Mouse (Mus musculus) adipocyte (in vitro differentiated cells): ENCODE results near the gene Kpna1.
"Not testable (repeated sequence)": the region's sequence is repeated elsewhere in the genome, so short reads cannot be mapped to it uniquely, and the experiment has no call there.

Source experiments
- DNase-seq: peaks from one replicate; pipeline ENCODE4 v3.0.0-alpha.2; 2016; ENCODE audit warnings: low spot score

The Kpna1 gene

GRCm38 (mm10) chr16:35992391-35992790 lies 13.8 kb downstream of the Kpna1 start:
- DNase-seq: no peak

GRCm38 (mm10) chr16:35993316-35993715 lies 14.8 kb downstream of the Kpna1 start:
- no peak for DNase-seq

- DNase-seq: not testable (repeated sequence)
Measured at GRCm38 (mm10) chr16:35998852-35999251, 20.3 kb downstream of the Kpna1 start.

DNA sequence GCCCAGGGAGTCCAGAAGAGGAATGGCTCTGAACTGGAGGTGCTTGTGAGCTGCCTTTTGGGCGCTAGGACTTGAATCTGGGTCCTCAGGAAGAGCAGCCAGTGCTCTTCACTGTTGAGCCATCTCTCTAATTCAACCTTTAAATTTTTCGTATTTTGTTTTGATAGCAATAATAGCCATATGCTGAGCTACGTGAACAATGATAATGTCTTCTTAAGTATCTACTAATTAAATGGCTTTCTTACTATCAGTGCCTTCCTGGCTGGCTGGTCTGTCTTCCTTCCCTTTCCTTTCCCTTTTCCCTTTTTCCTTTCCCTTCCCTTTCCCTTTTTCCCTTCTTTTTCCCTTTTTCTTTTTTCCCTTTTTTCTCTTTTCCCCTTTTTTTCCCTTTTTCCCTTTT lies 29.8 kb downstream of the Kpna1 start:
- DNase-seq: no peak

GRCm38 (mm10) chr16:36016335-36016734 lies 37.8 kb downstream of the Kpna1 start:
- DNase-seq: no peak

GRCm38 (mm10) chr16:36028120-36028519 lies 49.6 kb downstream of the Kpna1 start:
- not testable (repeated sequence) for DNase-seq

GRCm38 (mm10) chr16:36040640-36041624 lies 62.4 kb downstream of the Kpna1 start, which contains the start of gene Wdr5b:
Wdr5b (plus strand) TSS chr16:36041190.
- peak; percentile 100 for DNase-seq

DNA sequence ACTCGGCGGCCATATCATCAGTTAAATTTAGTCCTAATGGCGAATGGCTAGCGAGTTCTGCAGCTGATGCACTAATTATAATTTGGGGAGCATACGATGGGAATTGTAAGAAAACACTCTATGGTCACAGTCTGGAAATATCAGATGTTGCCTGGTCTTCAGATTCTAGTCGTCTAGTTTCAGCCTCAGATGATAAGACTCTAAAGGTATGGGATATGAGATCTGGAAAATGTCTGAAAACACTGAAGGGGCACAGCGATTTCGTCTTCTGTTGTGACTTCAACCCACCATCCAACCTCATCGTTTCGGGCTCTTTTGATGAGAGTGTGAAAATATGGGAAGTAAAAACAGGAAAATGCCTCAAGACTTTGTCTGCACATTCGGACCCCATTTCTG lies 63.1 kb downstream of the Kpna1 start:
- no peak for DNase-seq

GRCm38 (mm10) chr16:36043073-36043472 lies 64.5 kb downstream of the Kpna1 start:
- no peak for DNase-seq

- no peak for DNase-seq
Measured at GRCm38 (mm10) chr16:36043964-36044363, 65.4 kb downstream of the Kpna1 start.

DNA sequence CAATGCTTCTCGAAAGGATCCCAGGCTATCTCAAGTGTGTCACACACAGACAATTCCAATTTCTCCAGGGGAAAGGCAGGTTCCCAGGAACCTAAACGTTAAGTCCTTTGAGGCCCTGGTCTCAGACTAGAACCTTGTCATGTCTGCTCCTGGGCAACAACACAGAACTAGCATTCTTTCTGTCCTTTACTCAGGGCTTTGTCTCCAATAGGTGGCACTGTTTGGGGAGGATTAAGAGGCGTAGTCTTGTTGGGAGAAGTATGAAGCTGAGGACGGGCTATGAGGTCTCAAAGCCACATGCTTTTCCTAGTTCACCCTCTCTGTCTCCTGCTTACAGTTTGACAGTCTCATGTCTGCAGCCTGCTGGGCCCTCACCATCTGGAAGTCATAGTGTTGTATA lies 69.0 kb downstream of the Kpna1 start:
- no peak for DNase-seq

DNA sequence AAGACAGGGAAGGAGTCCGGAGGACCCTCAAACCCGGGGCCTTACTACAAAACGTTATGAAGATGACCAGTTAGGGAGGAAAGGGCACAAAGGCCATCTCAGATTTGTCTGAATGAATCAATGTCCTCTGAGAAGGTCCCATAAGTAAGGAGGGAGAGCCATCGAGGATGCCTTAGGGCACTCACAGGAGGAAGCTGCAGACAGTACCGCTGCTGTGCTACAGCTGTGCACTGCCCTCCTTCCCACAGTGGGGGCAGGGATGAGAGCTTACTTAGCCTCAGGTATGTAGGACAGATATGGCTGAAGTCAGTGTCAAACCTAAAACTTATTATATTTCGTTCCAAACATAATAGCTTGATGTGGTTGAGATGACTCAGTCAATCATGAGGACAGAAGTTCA lies 72.9 kb downstream of the Kpna1 start:
- DNase-seq: no peak

- no peak for DNase-seq
Measured at GRCm38 (mm10) chr16:36053524-36054275, 75.2 kb downstream of the Kpna1 start.

- no peak for DNase-seq
Measured at GRCm38 (mm10) chr16:36054920-36055319, 76.4 kb downstream of the Kpna1 start.

- no peak for DNase-seq
Measured at GRCm38 (mm10) chr16:36056416-36056815, 77.9 kb downstream of the Kpna1 start.

- peak; percentile 43 for DNase-seq
Measured at GRCm38 (mm10) chr16:36057933-36058475, 79.5 kb downstream of the Kpna1 start.

GRCm38 (mm10) chr16:36062534-36062933 lies 84.0 kb downstream of the Kpna1 start:
- DNase-seq: not testable (repeated sequence)

GRCm38 (mm10) chr16:36063315-36063714 lies 84.8 kb downstream of the Kpna1 start:
- peak; percentile 55 for DNase-seq

- DNase-seq: no peak
Measured at GRCm38 (mm10) chr16:36064904-36065303, 86.4 kb downstream of the Kpna1 start.

GRCm38 (mm10) chr16:36067694-36068093 lies 89.1 kb downstream of the Kpna1 start:
- no peak for DNase-seq

DNA sequence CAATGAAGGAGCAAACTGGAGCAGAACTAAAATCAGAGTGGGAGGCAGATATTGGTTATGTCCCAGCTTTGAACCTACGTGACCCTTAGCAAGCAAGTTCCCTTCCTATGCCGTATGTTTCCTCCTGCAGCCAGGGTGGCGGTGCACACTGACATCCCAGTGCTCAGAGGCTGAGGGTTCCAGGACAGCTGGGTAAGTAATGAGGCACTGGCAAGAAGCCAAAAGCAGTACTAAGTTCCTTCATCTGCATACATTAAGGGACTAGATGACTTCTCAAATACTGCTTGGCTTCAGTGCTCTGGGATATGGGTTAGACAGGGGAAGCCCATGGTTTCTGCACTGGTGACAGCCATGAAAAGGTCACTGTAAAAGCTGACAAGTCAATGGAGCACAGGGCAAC lies 89.8 kb downstream of the Kpna1 start:
- DNase-seq: no peak

- DNase-seq: peak; percentile 51
Measured at GRCm38 (mm10) chr16:36069819-36070575, 91.4 kb downstream of the Kpna1 start.
